Mouse (Mus musculus): ENCODE measurements around the gene Arrdc3. TPM values are rescaled to one million over a fixed set of nuclear protein-coding genes. Genes with fewer than 3 reads are reported as not detected.
A peak's percentile ranks its signal among the peaks of the same experiment; 100 is the strongest.

Arrdc3 gene
- total RNA-seq (2014; rRNA removed): 82.1 and 100 TPM in 2 replicates
- polyA plus RNA-seq (2015; fragmentation: Nextera tagmentation; extraction: Ambion mirVana): 48.1 and 49.8 TPM in 2 replicates

GRCm38 (mm10) chr13:80883190-80883589, at the start of gene Arrdc3:
Gene Arrdc3 (plus strand): TSS chr13:80883384.
- 0 out of 2 replicates have a peak, but pooled peaks cover 2% of the 10 kb centered on the region for H3K4me1 ChIP-seq (ENCODE audit: insufficient read depth, low read length)
- H3K9me3 ChIP-seq (ENCODE audit: low read length): no peaks in the 10 kb centered on the region
- ATAC-seq (peak; percentile 64), DNase-seq (ENCODE audit: low spot score) (peak; percentile 99)
- no peak for TF ChIP-seq CTCF (IDR thresholded peaks at IDR 0.05; ENCODE audit: low read depth)
- H3K4me3 ChIP-seq (ENCODE audit: low read length): peak within 1 kb of the TSS; percentile 65
- WGBS: under 1% methylated on average over 24 of the region's 31 CpGs
- H3K9ac ChIP-seq (replicated peaks; ENCODE audit: low read length): peak within 1 kb of the TSS; percentile 100
- peak within 1 kb of the TSS; percentile 58 for H3K4me2 ChIP-seq (ENCODE audit: low read depth, low read length)
- peak within 1 kb of the TSS; percentile 100 for H3K27ac ChIP-seq
- no peaks in the 10 kb centered on the region for H3K27me3 ChIP-seq (ENCODE audit: insufficient read depth, low read length)
- H3K36me3 ChIP-seq (ENCODE audit: insufficient read depth, low read length): no peaks in the 10 kb centered on the region; the same call in 1 of the 2 replicates

DNA sequence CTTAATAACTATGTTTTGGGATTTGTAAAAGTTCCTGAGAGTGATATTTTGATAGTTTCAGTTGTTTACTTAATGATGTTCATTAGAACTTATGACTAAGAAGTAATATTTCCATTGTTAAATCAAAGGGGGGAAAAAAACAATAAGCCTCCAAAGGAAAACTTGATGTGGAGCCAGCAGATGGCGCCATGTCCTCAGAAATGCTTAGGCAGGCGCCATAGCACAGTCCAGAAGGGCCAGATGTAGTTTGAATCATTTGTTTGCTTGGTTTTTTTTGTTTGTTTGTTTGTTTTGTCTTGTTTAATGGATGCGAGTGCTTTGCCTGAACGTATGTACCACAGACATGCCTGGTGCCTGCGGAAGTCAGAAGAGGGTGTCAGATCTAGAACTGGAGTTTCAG, 21.0 kb upstream of the Arrdc3 start:
- Histone ChIP-seq H3K4me1 (ENCODE audit: insufficient read depth, low read length) (no peaks in the 10 kb centered on the region), H3K27ac (no peak overlapping the region), H3K27me3 (ENCODE audit: insufficient read depth, low read length) (no peaks in the 10 kb centered on the region), H3K9me3 (ENCODE audit: low read length) (no peaks in the 10 kb centered on the region), H3K9ac (replicated peaks; ENCODE audit: low read length) (no peak overlapping the region), H3K4me3 (ENCODE audit: low read length) (no peak overlapping the region), H3K36me3 (ENCODE audit: insufficient read depth, low read length) (no peaks in the 10 kb centered on the region), H3K4me2 (ENCODE audit: low read depth, low read length) (no peak overlapping the region)
- ATAC-seq (peak; percentile 64), DNase-seq (ENCODE audit: low spot score) (peak; percentile 88)
- 10% methylated on average over 5 of the region's 5 CpGs for WGBS
- peak; percentile 83 for TF ChIP-seq CTCF (IDR thresholded peaks at IDR 0.05; ENCODE audit: low read depth)

- Histone ChIP-seq H3K4me3 (ENCODE audit: low read length) (no peak overlapping the region), H3K4me2 (ENCODE audit: low read depth, low read length) (no peak overlapping the region), H3K4me1 (ENCODE audit: insufficient read depth, low read length) (no peaks in the 10 kb centered on the region), H3K9me3 (ENCODE audit: low read length) (no peaks in the 10 kb centered on the region), H3K27ac (no peak overlapping the region), H3K36me3 (ENCODE audit: insufficient read depth, low read length) (no peaks in the 10 kb centered on the region), H3K9ac (replicated peaks; ENCODE audit: low read length) (no peak overlapping the region), H3K27me3 (ENCODE audit: insufficient read depth, low read length) (no peaks in the 10 kb centered on the region)
- WGBS: 85% methylated on average over 3 of the region's 3 CpGs
- no peak for TF ChIP-seq CTCF (IDR thresholded peaks at IDR 0.05; ENCODE audit: low read depth)
- ATAC-seq (no peak), DNase-seq (ENCODE audit: low spot score) (no peak)
These were observed 19.0 kb upstream of the Arrdc3 start for GRCm38 (mm10) chr13:80864195-80864594.

GRCm38 (mm10) chr13:80875126-80875525, 8.1 kb upstream of the Arrdc3 start:
- Histone ChIP-seq H3K27me3 (ENCODE audit: insufficient read depth, low read length) (no peaks in the 10 kb centered on the region), H3K4me1 (ENCODE audit: insufficient read depth, low read length) (no peaks in the 10 kb centered on the region), H3K9me3 (ENCODE audit: low read length) (no peaks in the 10 kb centered on the region), H3K36me3 (ENCODE audit: insufficient read depth, low read length) (no peaks in the 10 kb centered on the region), H3K4me3 (ENCODE audit: low read length) (no peak overlapping the region), H3K9ac (replicated peaks; ENCODE audit: low read length) (no peak overlapping the region), H3K27ac (no peak overlapping the region), H3K4me2 (ENCODE audit: low read depth, low read length) (no peak overlapping the region)
- ATAC-seq (no peak), DNase-seq (ENCODE audit: low spot score) (no peak)
- WGBS: 89% methylated on average over 5 of the region's 5 CpGs
- no peak for TF ChIP-seq CTCF (IDR thresholded peaks at IDR 0.05; ENCODE audit: low read depth)

- TF ChIP-seq CTCF (IDR thresholded peaks at IDR 0.05; ENCODE audit: low read depth): no peak
These were observed 2.4 kb upstream of the Arrdc3 start for GRCm38 (mm10) chr13:80880756-80881155.

GRCm38 (mm10) chr13:80881722-80882500, 1.3 kb upstream of the Arrdc3 start:
- no peak for ATAC-seq
- no peaks in the 10 kb centered on the region for H3K27me3 ChIP-seq (ENCODE audit: insufficient read depth, low read length)
- H3K4me1 ChIP-seq (ENCODE audit: insufficient read depth, low read length): 0 out of 2 replicates have a peak, but pooled peaks cover 2% of the 10 kb centered on the region
- DNase-seq (ENCODE audit: low spot score): peak; percentile 95
- no peaks in the 10 kb centered on the region for H3K9me3 ChIP-seq (ENCODE audit: low read length)
- WGBS: 22% methylated on average over 6 of the region's 6 CpGs
- H3K4me2 ChIP-seq (ENCODE audit: low read depth, low read length): peak overlapping the region; percentile 58
- no peak overlapping the region for H3K4me3 ChIP-seq (ENCODE audit: low read length)
- H3K27ac ChIP-seq: peak overlapping the region; percentile 100
- peak; percentile 96 for TF ChIP-seq CTCF (IDR thresholded peaks at IDR 0.05; ENCODE audit: low read depth)
- no peaks in the 10 kb centered on the region for H3K36me3 ChIP-seq (ENCODE audit: insufficient read depth, low read length)
- H3K9ac ChIP-seq (replicated peaks; ENCODE audit: low read length): no peak overlapping the region

More at GRCm38 (mm10) chr13:80880756-80881155, 2.4 kb upstream of the Arrdc3 start:
- H3K4me1 ChIP-seq (ENCODE audit: insufficient read depth, low read length): no peaks in the 10 kb centered on the region
- H3K4me2 ChIP-seq (ENCODE audit: low read depth, low read length): no peak overlapping the region
- no peak overlapping the region for H3K27ac ChIP-seq
- 77% methylated on average over 4 of the region's 4 CpGs for WGBS
- no peaks in the 10 kb centered on the region for H3K36me3 ChIP-seq (ENCODE audit: insufficient read depth, low read length)
- H3K9ac ChIP-seq (replicated peaks; ENCODE audit: low read length): no peak overlapping the region
- no peaks in the 10 kb centered on the region for H3K27me3 ChIP-seq (ENCODE audit: insufficient read depth, low read length)
- ATAC-seq: no peak
- H3K4me3 ChIP-seq (ENCODE audit: low read length): no peak overlapping the region
- no peak for DNase-seq (ENCODE audit: low spot score)
- H3K9me3 ChIP-seq (ENCODE audit: low read length): no peaks in the 10 kb centered on the region

GRCm38 (mm10) chr13:80882716-80883135, 458 bp upstream of the Arrdc3 start:
- 0% methylated on average over 15 of the region's 23 CpGs for WGBS
- Histone ChIP-seq H3K36me3 (ENCODE audit: insufficient read depth, low read length) (no peaks in the 10 kb centered on the region; the same call in 1 of the 2 replicates), H3K9me3 (ENCODE audit: low read length) (no peaks in the 10 kb centered on the region), H3K9ac (replicated peaks; ENCODE audit: low read length) (peak overlapping the region; percentile 51), H3K4me3 (ENCODE audit: low read length) (peak overlapping the region; percentile 65), H3K27ac (peak overlapping the region; percentile 100), H3K4me1 (ENCODE audit: insufficient read depth, low read length) (0 out of 2 replicates have a peak, but pooled peaks cover 2% of the 10 kb centered on the region), H3K4me2 (ENCODE audit: low read depth, low read length) (peak overlapping the region; percentile 58), H3K27me3 (ENCODE audit: insufficient read depth, low read length) (no peaks in the 10 kb centered on the region)
- DNase-seq (ENCODE audit: low spot score) (no peak), ATAC-seq (peak; percentile 55)
- TF ChIP-seq CTCF (IDR thresholded peaks at IDR 0.05; ENCODE audit: low read depth): no peak
